Mouse (Mus musculus) kidney, postnatal 0 days (tissue): ENCODE results near the gene Olfr1340. TPM values are rescaled to one million over a fixed set of nuclear protein-coding genes. Genes with fewer than 3 reads are reported as not detected.

Source experiments
- ATAC-seq: fragments of 200-750 bp; cut with Nextera tagmentation; replicated peaks from 2 replicates; pipeline ENCODE4 v1.8.0; 2017; ENCODE audit warnings: low read depth, moderate number of reproducible peaks, moderate TSS enrichment, moderate library complexity; ENCODE audit not compliant: low FRiP score
- DNase-seq: peaks from one replicate; pipeline ENCODE4 v3.0.0-alpha.2; 2016; ENCODE audit warnings: low spot score
- H3K27ac ChIP-seq: fragments of 300-500 bp; sonication (generic); 2 replicates; pipeline ENCODE4 v1.5.1; 2014; ENCODE audit warnings: mild to moderate bottlenecking
- H3K27me3 ChIP-seq: fragments of 300-500 bp; sonication (generic); 2 replicates; pipeline ENCODE4 v1.6.1; 2014; ENCODE audit warnings: low read length, mixed read lengths; ENCODE audit not compliant: insufficient read depth
- H3K36me3 ChIP-seq: fragments of 300-500 bp; sonication (generic); 2 replicates; pipeline ENCODE4 v1.6.1; 2014; ENCODE audit warnings: low read length, mixed read lengths; ENCODE audit not compliant: insufficient read depth
- H3K4me1 ChIP-seq: fragments of 300-500 bp; sonication (generic); replicated peaks from 2 replicates; pipeline ENCODE4 v1.6.1; 2014; ENCODE audit warnings: antibody characterized with exemption, low read length, mixed read lengths; ENCODE audit not compliant: insufficient read depth
- H3K4me2 ChIP-seq: fragments of 300-500 bp; sonication (generic); 2 replicates; pipeline ENCODE4 v1.6.1; 2014; ENCODE audit warnings: mild to moderate bottlenecking, low read length, moderate library complexity, mixed read lengths
- H3K4me3 ChIP-seq: fragments of 300-500 bp; sonication (generic); replicated peaks from 2 replicates; pipeline ENCODE4 v1.5.1; 2014; ENCODE audit warnings: low read depth, low read length
- H3K9ac ChIP-seq: fragments of 300-500 bp; sonication (generic); 2 replicates; pipeline ENCODE4 v1.6.1; 2014; ENCODE audit warnings: low read depth, low read length
- H3K9me3 ChIP-seq: fragments of 300-500 bp; sonication (generic); replicated peaks from 2 replicates; pipeline ENCODE4 v1.6.1; 2016; ENCODE audit warnings: low read length, inconsistent platforms, mixed read lengths
- CTCF ChIP-seq: IDR thresholded peaks from 2 replicates; pipeline ENCODE4 v1.5.1; 2016; ENCODE audit warnings: antibody characterized with exemption, low read depth, mild to moderate bottlenecking, moderate library complexity
- WGBS: fragments of 180-500 bp; shearing (Covaris S2); extraction: QIAGEN DNeasy Blood & Tissue Kit; methylation state at CpG from one replicate; pipeline ENCODE4 v1.1.7; 2014; 5-methylcytosine and 5-hydroxymethylcytosine counted together
- polyA plus RNA-seq: library from polyadenylated mRNA; unstranded; fragments of >200 nt; fragmentation: Nextera tagmentation; extraction: Ambion mirVana; gene quantifications from 2 replicates; pipeline ENCODE4 v1.2.1, GENCODE M21; 2015

The Olfr1340 gene
- polyA plus RNA-seq, 1 experiment from 2014 or later = not detected

DNA sequence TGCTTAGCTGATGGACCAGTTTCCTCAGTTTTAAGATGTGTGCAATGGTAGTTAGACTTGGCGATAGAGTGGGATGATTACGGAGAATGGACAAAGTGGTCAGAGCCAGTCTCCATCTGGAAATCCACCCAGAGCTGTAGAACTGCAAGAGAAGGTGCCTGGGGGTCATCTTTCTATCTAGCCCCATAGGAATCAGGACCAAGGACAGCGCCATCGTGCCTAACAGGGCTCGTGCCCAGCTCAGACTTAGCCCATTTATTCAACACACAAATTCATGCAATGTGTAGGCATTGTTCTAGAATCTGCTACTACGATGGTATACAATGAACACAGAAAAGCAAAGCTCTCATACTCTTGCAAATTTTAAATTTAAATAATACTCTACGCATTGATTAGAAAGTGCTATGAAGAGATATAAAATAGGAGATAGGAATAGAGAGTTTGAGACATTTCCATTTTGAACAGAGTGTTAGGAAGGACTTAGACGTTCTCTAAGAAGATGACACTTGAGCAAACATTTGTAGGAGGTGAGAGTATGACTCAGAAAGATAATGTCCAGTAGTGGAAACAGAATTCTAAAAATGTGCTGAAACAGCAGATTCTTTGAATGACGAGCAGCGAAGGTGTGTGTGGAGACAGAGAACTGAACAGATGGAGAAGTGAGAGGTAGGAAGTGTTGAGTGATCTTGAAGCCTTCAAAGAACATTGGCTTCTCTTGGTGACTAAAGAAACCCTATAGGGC, 2.0 kb downstream of the Olfr1340 start:
- no peak overlapping the region for H3K4me3 ChIP-seq
- TF ChIP-seq CTCF = no peak
- H3K27ac ChIP-seq = no peak overlapping the region
- H3K9me3 ChIP-seq = no peaks in the 10 kb centered on the region
- H3K36me3 ChIP-seq = no peaks in the 10 kb centered on the region
- H3K27me3 ChIP-seq = no peaks in the 10 kb centered on the region
- no peak overlapping the region for H3K4me2 ChIP-seq
- ATAC-seq (no peak), DNase-seq (peak; percentile 68)
- no peak overlapping the region for H3K9ac ChIP-seq
- 55% methylated on average over 10 of the region's 10 CpGs for WGBS
- H3K4me1 ChIP-seq = no peaks in the 10 kb centered on the region

DNA sequence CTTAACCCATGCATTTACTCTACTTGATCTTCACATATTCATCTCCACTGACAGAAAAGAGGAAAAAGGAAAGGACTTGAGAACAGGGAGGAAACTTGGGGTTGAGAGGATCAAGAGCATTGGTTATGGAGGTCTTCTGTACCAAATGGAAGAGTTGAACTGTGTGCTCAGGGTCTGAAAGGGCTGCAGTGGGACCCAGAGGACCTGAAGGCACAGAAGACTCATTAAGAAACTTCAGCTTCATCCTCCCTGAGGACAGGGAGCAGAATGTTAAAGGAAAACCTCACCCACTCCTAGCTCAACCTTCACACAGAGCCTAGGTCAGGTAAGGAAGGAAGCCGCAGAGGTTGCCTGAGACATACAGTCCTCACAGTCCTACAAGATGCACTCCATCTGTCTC, 11.9 kb downstream of the Olfr1340 start, which contains the start of gene Olfr1339:
Olfr1339 (plus strand) TSS at position 301 of the 400 bp plus-strand sequence.
- Histone ChIP-seq H3K4me3 (no peak within 1 kb of the TSS), H3K9ac (no peak within 1 kb of the TSS), H3K36me3 (no peaks in the 10 kb centered on the region), H3K4me2 (no peak within 1 kb of the TSS), H3K27ac (no peak within 1 kb of the TSS), H3K9me3 (no peaks in the 10 kb centered on the region), H3K4me1 (no peaks in the 10 kb centered on the region), H3K27me3 (no peaks in the 10 kb centered on the region)
- 89% methylated on average over 1 of the region's 1 CpGs for WGBS
- no peak for ATAC-seq
- no peak for TF ChIP-seq CTCF
- no peak for DNase-seq

DNA sequence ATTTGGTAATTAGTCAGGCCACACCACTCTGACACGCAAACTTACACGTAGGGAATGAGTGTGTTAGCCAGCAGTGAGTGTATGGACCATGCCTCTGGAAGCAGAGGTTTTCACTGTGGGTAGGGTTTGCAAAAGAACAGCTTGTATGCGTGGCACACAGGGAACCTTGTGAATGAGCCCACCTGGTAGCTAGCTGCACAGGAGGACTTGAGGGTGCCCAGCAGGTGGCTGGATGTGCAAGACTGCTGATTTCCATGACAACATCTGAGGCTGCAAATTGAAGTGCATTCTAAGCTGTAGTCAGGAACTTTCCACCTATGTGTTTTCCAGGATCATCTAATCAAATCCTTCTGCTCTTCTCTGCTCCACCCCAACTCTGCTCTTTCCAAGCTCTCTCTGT, 19.6 kb downstream of the Olfr1340 start:
- H3K9me3 ChIP-seq = no peaks in the 10 kb centered on the region
- H3K9ac ChIP-seq = no peak overlapping the region
- H3K4me1 ChIP-seq = no peaks in the 10 kb centered on the region
- ATAC-seq (no peak), DNase-seq (no peak)
- H3K27ac ChIP-seq = no peak overlapping the region
- no peak overlapping the region for H3K4me3 ChIP-seq
- H3K36me3 ChIP-seq = no peaks in the 10 kb centered on the region
- WGBS = 66% methylated on average over 3 of the region's 3 CpGs
- no peak overlapping the region for H3K4me2 ChIP-seq
- H3K27me3 ChIP-seq = no peaks in the 10 kb centered on the region; the same call in 1 of the 2 replicates
- no peak for TF ChIP-seq CTCF

DNA sequence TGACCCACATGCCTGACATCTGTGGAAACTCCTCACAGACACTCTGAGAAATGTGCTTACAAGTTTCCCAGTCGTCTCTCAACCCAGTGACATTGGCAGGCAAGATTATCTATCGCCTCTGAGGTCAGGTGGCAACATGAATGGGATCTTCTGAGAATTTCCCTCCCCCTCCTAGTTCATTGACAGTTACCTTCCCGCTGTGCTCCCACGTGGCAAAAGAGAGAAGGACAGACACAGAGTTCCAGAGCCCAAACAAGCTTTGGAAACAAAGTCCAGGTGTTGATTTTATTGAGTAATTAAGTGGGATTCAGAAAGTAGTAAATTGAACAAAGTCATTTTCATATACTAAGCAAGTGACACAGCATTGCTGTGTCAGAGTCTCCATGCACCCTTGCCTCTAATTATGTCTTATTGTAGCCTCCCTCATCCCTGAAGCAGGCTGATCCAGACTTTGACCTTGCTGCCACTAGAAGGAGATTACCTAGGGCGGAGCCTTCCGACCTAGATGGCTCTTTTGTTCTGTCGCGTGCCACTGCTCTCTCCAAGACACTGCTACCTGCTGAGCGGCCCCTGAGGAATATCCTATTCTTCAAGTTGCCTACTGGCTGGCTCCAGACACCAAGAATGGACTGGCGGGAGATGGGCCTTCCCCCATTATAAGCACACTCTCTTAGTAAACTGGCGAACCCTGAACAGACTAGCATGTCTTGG, 21.2 kb downstream of the Olfr1340 start:
- TF ChIP-seq CTCF = no peak
- H3K27me3 ChIP-seq = no peaks in the 10 kb centered on the region; the same call in 1 of the 2 replicates
- H3K27ac ChIP-seq = no peak overlapping the region
- H3K9ac ChIP-seq = no peak overlapping the region
- no peaks in the 10 kb centered on the region for H3K4me1 ChIP-seq
- ATAC-seq (no peak), DNase-seq (no peak)
- 8% methylated on average over 11 of the region's 11 CpGs for WGBS
- no peaks in the 10 kb centered on the region for H3K36me3 ChIP-seq
- H3K4me2 ChIP-seq = no peak overlapping the region
- no peak overlapping the region for H3K4me3 ChIP-seq
- H3K9me3 ChIP-seq = no peaks in the 10 kb centered on the region

DNA sequence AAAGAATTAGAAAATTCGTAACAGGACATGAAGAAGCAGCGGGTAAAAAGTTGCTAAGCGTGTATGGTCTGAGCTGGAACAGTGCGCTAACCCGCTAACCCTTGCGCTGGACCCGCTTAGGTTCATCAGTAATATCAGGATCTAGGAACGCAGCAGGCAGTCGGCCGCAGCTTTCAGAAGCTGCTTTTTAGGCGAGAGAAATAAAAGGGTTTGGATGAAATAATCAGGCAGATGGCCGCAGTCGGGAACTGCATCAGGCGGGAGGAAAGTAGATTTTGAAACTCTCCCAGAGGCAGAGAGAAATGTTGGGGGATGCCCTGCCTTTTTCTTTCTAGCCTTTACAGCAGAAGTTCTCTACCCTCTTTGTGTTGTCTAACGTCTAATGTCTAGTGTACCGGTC, 21.9 kb downstream of the Olfr1340 start:
- 10% methylated on average over 16 of the region's 16 CpGs for WGBS
- ATAC-seq (no peak), DNase-seq (no peak)
- Histone ChIP-seq H3K4me3 (no peak overlapping the region), H3K9ac (no peak overlapping the region), H3K4me2 (no peak overlapping the region), H3K4me1 (no peaks in the 10 kb centered on the region), H3K27me3 (no peaks in the 10 kb centered on the region; the same call in 1 of the 2 replicates), H3K36me3 (no peaks in the 10 kb centered on the region), H3K27ac (no peak overlapping the region), H3K9me3 (no peaks in the 10 kb centered on the region)
- TF ChIP-seq CTCF = no peak

DNA sequence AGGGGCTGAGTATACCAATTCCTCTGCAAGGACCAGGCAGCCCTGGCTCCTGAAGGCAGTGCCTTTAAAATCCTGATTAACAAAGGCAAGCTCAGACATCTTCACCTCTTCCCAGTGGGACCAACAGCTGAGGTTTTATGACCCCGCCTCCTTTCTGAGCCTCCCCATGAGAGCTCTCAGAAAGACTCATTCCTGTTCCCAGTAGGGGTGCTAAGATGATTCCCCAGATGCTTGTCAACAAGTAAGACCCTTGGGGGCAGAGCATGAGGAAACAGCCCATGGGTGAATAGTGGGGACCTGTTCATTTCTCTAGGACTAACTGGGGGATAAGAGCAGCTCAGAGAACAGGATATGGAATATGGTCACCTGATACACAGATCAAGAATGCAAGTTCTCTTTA, 38.7 kb downstream of the Olfr1340 start, which contains the start of gene Olfr1338:
Olfr1338 (minus strand) TSS at position 101 of the 400 bp plus-strand sequence.
- 69% methylated on average over 1 of the region's 1 CpGs for WGBS

More for the DNA sequence above, 38.7 kb downstream of the Olfr1340 start, which contains the start of gene Olfr1338:
- Histone ChIP-seq H3K4me1 (no peaks in the 10 kb centered on the region), H3K36me3 (no peaks in the 10 kb centered on the region), H3K27me3 (no peaks in the 10 kb centered on the region), H3K9ac (no peak within 1 kb of the TSS), H3K4me2 (no peak within 1 kb of the TSS), H3K9me3 (no peaks in the 10 kb centered on the region), H3K27ac (no peak within 1 kb of the TSS), H3K4me3 (no peak within 1 kb of the TSS)
- DNase-seq (no peak), ATAC-seq (no peak)
- no peak for TF ChIP-seq CTCF

Other genes starting within 250 kb of the Olfr1340 start
- 45.6 and 49.4 TPM in 2 replicates for gene Tie1, start 230.1 kb upstream of the Olfr1340 start, polyA plus RNA-seq
- gene 2610528J11Rik, start 193.1 kb upstream of the Olfr1340 start, polyA plus RNA-seq = 63.3 and 66.5 TPM in 2 replicates
- 11.3 and 12.3 TPM in 2 replicates for gene Tmem125, start 176.1 kb upstream of the Olfr1340 start, polyA plus RNA-seq
- gene Cfap57, start 99.4 kb upstream of the Olfr1340 start, polyA plus RNA-seq = 0.04 and 0.09 TPM in 2 replicates
- gene Ebna1bp2, start 99.3 kb upstream of the Olfr1340 start, polyA plus RNA-seq = 139 and 150 TPM in 2 replicates
- not detected in 2 replicates for gene Olfr62, start 61.2 kb upstream of the Olfr1340 start, polyA plus RNA-seq
- gene Olfr1342, start 27.4 kb upstream of the Olfr1340 start, polyA plus RNA-seq = 0.03 and 0.13 TPM in 2 replicates
- gene Olfr1341, start 16.6 kb upstream of the Olfr1340 start, polyA plus RNA-seq = not detected in 2 replicates
- not detected in 2 replicates for gene Olfr1339, start 12.0 kb downstream of the Olfr1340 start, polyA plus RNA-seq
- not detected in 2 replicates for gene Olfr1338, start 38.6 kb downstream of the Olfr1340 start, polyA plus RNA-seq
- gene Olfr1337, start 62.4 kb downstream of the Olfr1340 start, polyA plus RNA-seq = not detected in 2 replicates
- not detected in 2 replicates for gene Olfr1335, start 89.8 kb downstream of the Olfr1340 start, polyA plus RNA-seq
- not detected in 2 replicates for gene Olfr1333, start 116.1 kb downstream of the Olfr1340 start, polyA plus RNA-seq
- gene Olfr1331, start 144.5 kb downstream of the Olfr1340 start, polyA plus RNA-seq = not detected in 2 replicates
- gene Olfr1330, start 168.5 kb downstream of the Olfr1340 start, polyA plus RNA-seq = not detected in 2 replicates
- not detected in 2 replicates for gene Olfr1329, start 197.3 kb downstream of the Olfr1340 start, polyA plus RNA-seq
- not detected in 2 replicates for gene Olfr1328, start 218.5 kb downstream of the Olfr1340 start, polyA plus RNA-seq
- gene Lao1, start 241.4 kb downstream of the Olfr1340 start, polyA plus RNA-seq = not detected in 2 replicates